Mouse (Mus musculus) kidney, postnatal 0 days (tissue): Measurements from ENCODE around the gene Nsun4. TPM values are rescaled to one million over a fixed set of nuclear protein-coding genes. Genes with fewer than 3 reads are reported as not detected.

ENCODE experiments used
- ATAC-seq: fragments of 200-750 bp; cut with Nextera tagmentation; replicated peaks from 2 replicates; pipeline ENCODE4 v1.8.0; 2017; ENCODE audit warnings: low read depth, moderate number of reproducible peaks, moderate TSS enrichment, moderate library complexity; ENCODE audit not compliant: low FRiP score
- DNase-seq: peaks from one replicate; pipeline ENCODE4 v3.0.0-alpha.2; 2016; ENCODE audit warnings: low spot score
- H3K27ac ChIP-seq: fragments of 300-500 bp; sonication (generic); 2 replicates; pipeline ENCODE4 v1.5.1; 2014; ENCODE audit warnings: mild to moderate bottlenecking
- H3K27me3 ChIP-seq: fragments of 300-500 bp; sonication (generic); 2 replicates; pipeline ENCODE4 v1.6.1; 2014; ENCODE audit warnings: low read length, mixed read lengths; ENCODE audit not compliant: insufficient read depth
- H3K36me3 ChIP-seq: fragments of 300-500 bp; sonication (generic); 2 replicates; pipeline ENCODE4 v1.6.1; 2014; ENCODE audit warnings: low read length, mixed read lengths; ENCODE audit not compliant: insufficient read depth
- H3K4me1 ChIP-seq: fragments of 300-500 bp; sonication (generic); replicated peaks from 2 replicates; pipeline ENCODE4 v1.6.1; 2014; ENCODE audit warnings: antibody characterized with exemption, low read length, mixed read lengths; ENCODE audit not compliant: insufficient read depth
- H3K4me2 ChIP-seq: fragments of 300-500 bp; sonication (generic); 2 replicates; pipeline ENCODE4 v1.6.1; 2014; ENCODE audit warnings: mild to moderate bottlenecking, low read length, moderate library complexity, mixed read lengths
- H3K4me3 ChIP-seq: fragments of 300-500 bp; sonication (generic); replicated peaks from 2 replicates; pipeline ENCODE4 v1.5.1; 2014; ENCODE audit warnings: low read depth, low read length
- H3K9ac ChIP-seq: fragments of 300-500 bp; sonication (generic); 2 replicates; pipeline ENCODE4 v1.6.1; 2014; ENCODE audit warnings: low read depth, low read length
- H3K9me3 ChIP-seq: fragments of 300-500 bp; sonication (generic); replicated peaks from 2 replicates; pipeline ENCODE4 v1.6.1; 2016; ENCODE audit warnings: low read length, inconsistent platforms, mixed read lengths
- CTCF ChIP-seq: IDR thresholded peaks from 2 replicates; pipeline ENCODE4 v1.5.1; 2016; ENCODE audit warnings: antibody characterized with exemption, low read depth, mild to moderate bottlenecking, moderate library complexity
- WGBS: fragments of 180-500 bp; shearing (Covaris S2); extraction: QIAGEN DNeasy Blood & Tissue Kit; methylation state at CpG from one replicate; pipeline ENCODE4 v1.1.7; 2014; 5-methylcytosine and 5-hydroxymethylcytosine counted together
- polyA plus RNA-seq: library from polyadenylated mRNA; unstranded; fragments of >200 nt; fragmentation: Nextera tagmentation; extraction: Ambion mirVana; gene quantifications from 2 replicates; pipeline ENCODE4 v1.2.1, GENCODE M21; 2015

The Nsun4 gene
- polyA plus RNA-seq, 1 experiment from 2014 or later: 18.7 TPM

DNA sequence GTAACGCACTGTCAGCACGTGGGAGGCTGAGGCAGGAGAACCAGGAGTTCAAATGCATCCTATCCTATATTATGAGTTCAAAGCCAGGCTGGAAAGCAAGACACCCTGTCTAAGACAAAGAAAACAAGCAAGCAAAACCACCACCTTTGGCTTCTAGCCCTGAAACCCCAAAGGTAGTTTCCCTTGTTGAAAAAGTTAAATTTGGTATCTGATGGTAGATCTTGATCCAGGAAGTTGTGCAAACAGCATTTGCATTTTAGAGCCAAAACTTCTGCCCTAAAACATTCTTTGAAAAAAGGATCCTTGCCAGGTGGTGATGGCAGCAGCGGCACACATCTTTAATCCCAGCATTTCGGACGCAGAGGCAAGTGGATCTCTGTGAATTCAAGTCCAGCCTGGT lies 38.2 kb downstream of the Nsun4 start:
- no peak for DNase-seq
- no peak for ATAC-seq
- no peak overlapping the region for H3K9ac ChIP-seq
- no peaks in the 10 kb centered on the region for H3K36me3 ChIP-seq
- TF ChIP-seq CTCF: no peak
- no peaks in the 10 kb centered on the region for H3K9me3 ChIP-seq
- no peak overlapping the region for H3K4me2 ChIP-seq
- H3K4me1 ChIP-seq: no peaks in the 10 kb centered on the region; the same call in 1 of the 2 replicates
- WGBS: 78% methylated on average over 5 of the region's 5 CpGs
- no peak overlapping the region for H3K27ac ChIP-seq
- peaks cover 12% of the 10 kb centered on the region; the same call in 1 of the 2 replicates for H3K27me3 ChIP-seq
- H3K4me3 ChIP-seq: no peak overlapping the region

DNA sequence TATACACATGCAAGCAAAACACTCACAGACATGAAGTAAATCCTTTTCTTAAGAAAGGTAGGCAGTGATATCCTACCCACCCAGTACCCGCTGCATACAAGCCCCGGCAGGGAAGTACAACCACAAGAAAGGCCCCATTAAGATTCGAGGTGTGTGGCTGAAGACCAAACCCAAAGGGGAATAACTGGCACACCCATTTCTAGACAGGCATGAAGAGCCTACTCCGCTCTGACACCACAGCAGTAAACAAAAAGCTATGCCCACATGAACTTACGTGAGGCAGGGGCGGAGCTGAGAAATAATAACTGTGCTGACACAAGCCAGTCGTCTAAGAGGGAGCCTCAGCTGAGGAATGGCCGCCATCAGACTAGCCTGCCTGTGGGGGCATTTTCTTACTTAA lies 43.5 kb downstream of the Nsun4 start:
- Histone ChIP-seq H3K36me3 (no peaks in the 10 kb centered on the region), H3K9ac (no peak overlapping the region), H3K4me2 (no peak overlapping the region), H3K9me3 (no peaks in the 10 kb centered on the region), H3K27me3 (no peaks in the 10 kb centered on the region; the same call in 1 of the 2 replicates), H3K27ac (no peak overlapping the region), H3K4me1 (0 out of 2 replicates have a peak, but pooled peaks cover 3% of the 10 kb centered on the region), H3K4me3 (no peak overlapping the region)
- TF ChIP-seq CTCF: no peak
- WGBS: 79% methylated on average over 8 of the region's 8 CpGs
- no peak for ATAC-seq
- DNase-seq: no peak

DNA sequence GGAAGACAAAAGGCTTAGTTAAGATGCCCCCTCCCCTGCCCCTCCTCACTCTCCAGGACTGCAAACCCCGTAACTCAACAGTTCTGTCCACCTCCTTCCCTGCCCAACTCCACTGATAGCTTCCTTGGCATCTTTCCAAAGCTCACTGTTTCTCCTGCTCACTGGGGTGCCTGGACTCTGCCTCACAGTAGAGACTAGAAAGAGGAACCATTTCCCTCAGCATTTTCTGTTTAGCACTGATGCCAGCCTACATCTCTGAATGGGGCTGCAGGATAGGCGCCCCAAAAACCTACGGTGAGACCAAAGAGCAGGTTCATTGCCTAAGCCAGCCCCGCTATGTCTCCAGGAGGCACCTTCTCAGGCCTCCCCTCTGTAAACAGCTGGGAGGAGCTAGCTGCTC lies 52.5 kb downstream of the Nsun4 start:
- WGBS: 70% methylated on average over 4 of the region's 4 CpGs
- no peak overlapping the region for H3K9ac ChIP-seq
- H3K27ac ChIP-seq: no peak overlapping the region
- H3K4me3 ChIP-seq: no peak overlapping the region
- ATAC-seq (no peak), DNase-seq (no peak)
- no peaks in the 10 kb centered on the region for H3K4me1 ChIP-seq
- H3K36me3 ChIP-seq: no peaks in the 10 kb centered on the region
- TF ChIP-seq CTCF: no peak
- no peak overlapping the region for H3K4me2 ChIP-seq
- no peaks in the 10 kb centered on the region for H3K9me3 ChIP-seq
- no peaks in the 10 kb centered on the region for H3K27me3 ChIP-seq

DNA sequence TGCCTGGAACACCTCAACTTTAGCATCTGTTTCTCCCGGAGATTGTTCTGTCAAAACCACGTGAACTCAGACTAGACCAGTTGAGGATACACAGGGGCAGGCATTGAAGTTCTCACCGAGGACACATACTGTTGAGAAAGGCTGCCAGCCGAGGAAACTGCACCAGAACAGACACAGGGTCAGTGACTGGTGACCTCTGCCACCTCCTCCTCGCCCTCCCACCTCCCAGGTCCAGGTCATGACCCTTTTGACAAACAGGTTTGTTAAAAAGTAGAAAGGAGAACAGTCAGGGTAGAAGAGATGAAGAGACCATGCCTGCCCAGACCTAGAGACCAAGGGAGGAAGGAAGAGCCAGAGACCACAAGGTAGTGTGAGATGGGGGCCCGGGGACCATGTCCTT lies 53.0 kb downstream of the Nsun4 start:
- no peak overlapping the region for H3K4me3 ChIP-seq
- H3K36me3 ChIP-seq: no peaks in the 10 kb centered on the region
- ATAC-seq: no peak
- no peak for TF ChIP-seq CTCF
- DNase-seq: no peak
- no peak overlapping the region for H3K9ac ChIP-seq
- no peak overlapping the region for H3K4me2 ChIP-seq
- no peaks in the 10 kb centered on the region for H3K9me3 ChIP-seq
- H3K27me3 ChIP-seq: no peaks in the 10 kb centered on the region
- H3K27ac ChIP-seq: no peak overlapping the region
- no peaks in the 10 kb centered on the region for H3K4me1 ChIP-seq
- 50% methylated on average over 6 of the region's 6 CpGs for WGBS

DNA sequence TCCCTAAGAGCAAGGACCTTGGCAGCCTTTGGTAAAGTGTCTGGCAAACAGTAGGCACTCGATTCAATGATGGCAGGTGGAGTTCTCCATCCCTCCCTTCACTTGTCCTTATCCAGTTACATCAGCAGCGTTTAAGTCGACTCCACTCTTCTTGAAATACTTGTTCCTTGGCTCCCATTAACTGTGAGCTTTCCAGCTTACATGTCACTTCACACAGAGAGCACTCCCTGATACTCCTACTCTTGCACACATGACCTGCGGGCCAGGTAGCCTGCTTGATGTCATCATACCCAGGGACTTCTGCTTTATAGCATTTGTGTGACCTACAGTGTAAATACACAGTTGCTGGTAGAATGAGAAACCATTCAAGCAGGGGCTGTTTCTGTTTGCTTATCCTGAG lies 56.9 kb downstream of the Nsun4 start:
- no peaks in the 10 kb centered on the region for H3K9me3 ChIP-seq
- H3K4me1 ChIP-seq: no peaks in the 10 kb centered on the region
- no peaks in the 10 kb centered on the region for H3K36me3 ChIP-seq
- H3K27me3 ChIP-seq: no peaks in the 10 kb centered on the region
- WGBS: 62% methylated on average over 4 of the region's 4 CpGs
- H3K9ac ChIP-seq: no peak overlapping the region
- no peak overlapping the region for H3K27ac ChIP-seq
- no peak for TF ChIP-seq CTCF
- H3K4me2 ChIP-seq: no peak overlapping the region
- H3K4me3 ChIP-seq: no peak overlapping the region
- DNase-seq: no peak
- no peak for ATAC-seq

DNA sequence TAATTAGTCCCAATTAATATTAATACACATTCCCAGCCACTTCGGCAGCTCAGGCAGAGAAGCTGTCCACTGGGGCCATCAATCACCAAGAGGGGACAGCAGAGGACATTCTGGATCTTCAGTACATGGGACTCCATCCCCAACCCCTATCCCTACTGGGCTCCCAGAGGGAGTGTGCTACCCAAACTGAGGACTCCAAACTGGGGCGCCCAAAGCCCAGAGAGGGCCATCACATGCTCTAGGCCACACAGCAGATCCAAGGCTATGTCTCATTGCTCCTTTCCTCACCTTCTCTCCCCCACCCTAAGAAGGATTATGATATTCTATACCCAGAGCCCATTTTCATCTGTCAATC lies 58.3 kb downstream of the Nsun4 start:
- Histone ChIP-seq H3K9ac (no peak overlapping the region), H3K36me3 (no peaks in the 10 kb centered on the region), H3K9me3 (no peaks in the 10 kb centered on the region), H3K4me3 (no peak overlapping the region), H3K4me1 (no peaks in the 10 kb centered on the region), H3K4me2 (no peak overlapping the region), H3K27ac (no peak overlapping the region), H3K27me3 (no peaks in the 10 kb centered on the region)
- 77% methylated on average over 2 of the region's 2 CpGs for WGBS
- DNase-seq (no peak), ATAC-seq (no peak)
- TF ChIP-seq CTCF: no peak

DNA sequence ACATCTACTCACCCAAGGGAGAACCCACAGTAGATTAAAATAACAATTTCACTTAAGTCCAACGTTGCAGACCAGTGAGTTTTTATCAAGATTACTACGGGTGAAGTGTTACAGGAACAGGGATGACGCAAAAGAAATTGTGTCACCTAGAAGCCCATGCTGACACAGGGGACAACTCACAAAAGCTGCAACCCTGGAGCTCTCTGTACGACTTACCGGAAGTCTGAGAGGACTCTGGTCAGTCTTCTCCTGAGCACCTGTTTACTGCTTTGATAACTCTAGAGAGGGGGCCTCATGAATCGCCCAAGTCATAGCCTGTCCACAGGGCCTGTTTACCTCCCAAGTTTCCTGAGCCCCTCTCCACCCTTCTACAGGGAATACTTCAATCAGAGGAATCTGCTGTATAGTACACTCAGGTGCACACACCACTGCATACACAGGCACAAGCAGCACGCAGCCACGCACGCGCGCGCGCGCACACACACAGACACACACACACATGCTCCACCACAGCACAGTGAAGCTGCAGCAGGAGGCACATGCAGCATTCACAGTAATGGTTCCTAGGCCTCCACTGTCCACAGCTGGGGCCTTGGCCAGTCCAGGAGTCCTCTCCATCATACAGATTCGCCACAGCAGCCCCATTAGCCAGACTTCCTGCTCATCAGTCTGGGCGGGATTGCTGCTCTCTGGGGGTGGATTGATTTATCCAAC lies 58.9 kb downstream of the Nsun4 start:
- 75% methylated on average over 16 of the region's 16 CpGs for WGBS
- no peaks in the 10 kb centered on the region for H3K4me1 ChIP-seq
- TF ChIP-seq CTCF: no peak
- H3K4me2 ChIP-seq: no peak overlapping the region
- no peak overlapping the region for H3K9ac ChIP-seq
- no peaks in the 10 kb centered on the region for H3K9me3 ChIP-seq
- no peak overlapping the region for H3K27ac ChIP-seq
- no peak overlapping the region for H3K4me3 ChIP-seq
- DNase-seq: no peak
- no peaks in the 10 kb centered on the region for H3K27me3 ChIP-seq
- ATAC-seq: no peak
- H3K36me3 ChIP-seq: no peaks in the 10 kb centered on the region
